Mouse (Mus musculus) heart, embryonic 12.5 days (tissue): Measurements from ENCODE around the gene Vamp5. TPM values are rescaled to one million over a fixed set of nuclear protein-coding genes. Genes with fewer than 3 reads are reported as not detected.
A peak's percentile ranks its signal among the peaks of the same experiment; 100 is the strongest.

Source experiments
- ATAC-seq: fragments of 200-750 bp; cut with Nextera tagmentation; 2 replicates; pipeline ENCODE4 v1.8.0; 2017; ENCODE audit warnings: moderate TSS enrichment, moderate library complexity; ENCODE audit not compliant: insufficient number of reproducible peaks, low FRiP score
- H3K27ac ChIP-seq: fragments of 300-500 bp; sonication (generic); 2 replicates; pipeline ENCODE4 v1.5.1; 2016; ENCODE audit warnings: mild to moderate bottlenecking, moderate library complexity; ENCODE audit not compliant: poor library complexity, severe bottlenecking
- H3K27me3 ChIP-seq: fragments of 300-500 bp; sonication (generic); replicated peaks from 2 replicates; pipeline ENCODE4 v1.6.1; 2016; ENCODE audit warnings: mild to moderate bottlenecking, moderate library complexity
- H3K36me3 ChIP-seq: fragments of 300-500 bp; sonication (generic); 2 replicates; pipeline ENCODE4 v1.6.1; 2016; ENCODE audit warnings: mild to moderate bottlenecking, moderate library complexity
- H3K4me1 ChIP-seq: fragments of 300-500 bp; sonication (generic); replicated peaks from 2 replicates; pipeline ENCODE4 v1.6.1; 2016; ENCODE audit warnings: mild to moderate bottlenecking
- H3K4me2 ChIP-seq: fragments of 300-500 bp; sonication (generic); 2 replicates; pipeline ENCODE4 v1.6.1; 2016; ENCODE audit warnings: mild to moderate bottlenecking, moderate library complexity
- H3K4me3 ChIP-seq: fragments of 300-500 bp; sonication (generic); 2 replicates; pipeline ENCODE4 v1.5.1; 2016; ENCODE audit warnings: mild to moderate bottlenecking
- H3K9ac ChIP-seq: fragments of 300-500 bp; sonication (generic); 2 replicates; pipeline ENCODE4 v1.6.1; 2016; ENCODE audit warnings: mild to moderate bottlenecking, moderate library complexity
- H3K9me3 ChIP-seq: fragments of 300-500 bp; sonication (generic); replicated peaks from 2 replicates; pipeline ENCODE4 v1.6.1; 2016; ENCODE audit warnings: mild to moderate bottlenecking, moderate library complexity
- WGBS: fragments of 180-500 bp; shearing (Covaris S2); methylation state at CpG from one replicate; pipeline ENCODE4 v1.1.7; 2016; 5-methylcytosine and 5-hydroxymethylcytosine counted together
- polyA plus RNA-seq: library from polyadenylated mRNA; unstranded; fragments of >200 nt; fragmentation: Nextera tagmentation; extraction: Ambion mirVana; gene quantifications from 2 replicates; pipeline ENCODE4 v1.2.1, GENCODE M21; 2016

The Vamp5 gene
- polyA plus RNA-seq, 1 experiment from 2014 or later: 48.3 TPM

GRCm38 (mm10) chr6:72364985-72365384, 15.3 kb downstream of the Vamp5 start:
- H3K27me3 ChIP-seq: no peaks in the 10 kb centered on the region
- no peak for ATAC-seq
- H3K4me2 ChIP-seq: no peak overlapping the region
- H3K9me3 ChIP-seq: no peaks in the 10 kb centered on the region
- no peak overlapping the region for H3K27ac ChIP-seq
- peaks cover 23% of the 10 kb centered on the region for H3K4me1 ChIP-seq
- no peak overlapping the region for H3K4me3 ChIP-seq
- H3K9ac ChIP-seq: no peak overlapping the region
- H3K36me3 ChIP-seq: peaks cover 16% of the 10 kb centered on the region
- 68% methylated on average over 6 of the region's 6 CpGs for WGBS

DNA sequence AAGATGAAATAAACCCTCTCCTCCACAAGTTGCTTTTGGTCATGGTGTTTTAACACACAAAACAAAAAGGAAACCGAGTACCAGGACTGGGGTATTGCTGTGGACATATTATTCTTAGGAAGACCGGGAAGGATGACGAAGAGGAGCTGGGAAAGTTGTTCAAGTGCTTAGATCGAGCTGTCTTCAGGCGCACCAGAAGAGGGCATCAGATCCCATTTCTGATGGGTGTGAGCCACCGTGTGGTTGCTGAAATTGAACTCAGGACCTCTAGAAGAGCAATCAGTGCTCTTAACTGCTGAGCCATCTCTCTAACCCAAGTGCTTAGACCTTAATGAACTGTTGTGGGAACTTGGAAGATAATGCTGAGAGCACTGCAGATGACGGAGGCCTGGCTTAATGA, 16.3 kb downstream of the Vamp5 start:
- no peak overlapping the region for H3K9ac ChIP-seq
- H3K27ac ChIP-seq: no peak overlapping the region
- 39% methylated on average over 7 of the region's 7 CpGs for WGBS
- no peaks in the 10 kb centered on the region for H3K9me3 ChIP-seq
- no peak overlapping the region for H3K4me3 ChIP-seq
- H3K4me1 ChIP-seq: peaks cover 17% of the 10 kb centered on the region
- no peak overlapping the region for H3K4me2 ChIP-seq
- H3K27me3 ChIP-seq: no peaks in the 10 kb centered on the region
- H3K36me3 ChIP-seq: peaks cover 24% of the 10 kb centered on the region
- no peak for ATAC-seq

DNA sequence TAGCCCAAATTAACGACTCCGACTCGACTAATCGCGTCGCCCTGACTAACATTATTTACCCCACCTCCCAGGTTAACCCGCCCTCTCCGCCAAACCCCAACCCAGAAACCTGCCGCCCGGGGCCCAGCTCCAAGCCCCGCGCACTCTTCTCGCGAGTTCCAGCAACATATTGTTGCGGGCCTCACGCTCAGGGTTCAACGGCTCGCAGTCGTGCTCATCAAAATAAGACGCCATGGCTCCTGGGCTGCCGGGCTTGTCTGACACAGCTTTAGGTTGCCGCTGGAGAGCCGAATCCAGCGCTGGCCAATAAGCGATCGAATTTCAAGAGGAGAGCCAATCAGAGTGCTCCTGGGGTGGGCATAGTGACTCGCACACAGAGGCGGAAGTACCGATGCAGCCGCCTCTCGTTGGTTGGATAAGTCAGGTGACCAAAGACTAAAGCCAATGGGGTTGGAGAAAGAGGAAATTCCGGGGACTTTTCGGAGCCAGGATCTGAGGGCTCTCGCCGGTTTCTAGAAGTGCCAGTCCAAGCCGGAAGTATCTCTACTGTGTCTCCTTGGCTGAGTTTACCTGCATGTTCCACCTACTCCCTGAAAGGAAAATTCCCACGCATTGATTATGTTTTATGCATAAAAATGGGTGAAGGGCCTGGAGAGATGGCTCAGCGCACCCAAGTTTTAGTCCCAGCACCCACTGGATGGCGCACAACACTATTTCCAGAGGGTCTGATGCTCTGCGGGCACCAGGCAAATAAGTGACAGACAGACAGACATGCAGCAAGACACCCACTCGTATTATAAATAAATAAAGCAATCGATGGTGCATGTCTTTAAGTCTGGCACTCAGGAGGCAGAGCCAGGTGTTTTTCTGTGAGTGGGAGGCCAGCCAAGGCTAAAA, 17.9 kb downstream of the Vamp5 start:
- H3K4me2 ChIP-seq: peak overlapping the region; percentile 84
- H3K27me3 ChIP-seq: no peaks in the 10 kb centered on the region
- H3K36me3 ChIP-seq: peaks cover 29% of the 10 kb centered on the region
- under 1% methylated on average over 42 of the region's 42 CpGs for WGBS
- peaks cover 26% of the 10 kb centered on the region for H3K4me1 ChIP-seq
- H3K9me3 ChIP-seq: no peaks in the 10 kb centered on the region
- peak overlapping the region; percentile 85 for H3K4me3 ChIP-seq
- peak; percentile 98 for ATAC-seq
- H3K27ac ChIP-seq: peak overlapping the region; percentile 78
- H3K9ac ChIP-seq: peak overlapping the region; percentile 87

DNA sequence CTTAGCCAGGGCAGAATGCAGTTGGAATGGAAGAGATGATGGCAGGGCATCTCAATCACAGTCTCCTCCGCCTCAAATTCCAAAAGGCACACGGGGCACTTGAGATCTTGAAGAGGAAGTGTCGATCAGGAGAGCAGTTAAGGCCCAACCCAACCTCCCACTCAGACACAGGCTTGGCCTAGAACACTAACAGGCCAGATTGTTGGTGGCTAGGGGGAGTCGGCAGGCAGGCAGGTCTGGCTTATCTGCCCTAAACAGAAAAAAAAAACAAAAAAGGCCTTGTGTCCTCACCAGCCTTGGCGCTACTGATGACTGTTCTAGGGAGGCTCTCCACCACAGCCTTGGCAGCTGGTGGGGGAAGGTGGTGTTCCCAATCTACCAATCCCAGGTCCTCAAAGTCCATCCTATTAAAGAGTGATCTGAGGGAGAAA, 19.1 kb downstream of the Vamp5 start:
- H3K4me1 ChIP-seq: peaks cover 35% of the 10 kb centered on the region
- no peaks in the 10 kb centered on the region for H3K27me3 ChIP-seq
- H3K4me3 ChIP-seq: peak overlapping the region; percentile 85
- ATAC-seq: no peak
- no peak overlapping the region for H3K27ac ChIP-seq
- 18% methylated on average over 5 of the region's 5 CpGs for WGBS
- peak overlapping the region; percentile 84 for H3K4me2 ChIP-seq
- peaks cover 32% of the 10 kb centered on the region for H3K36me3 ChIP-seq
- peak overlapping the region; percentile 87 for H3K9ac ChIP-seq
- no peaks in the 10 kb centered on the region for H3K9me3 ChIP-seq

- no peaks in the 10 kb centered on the region for H3K9me3 ChIP-seq
- H3K4me1 ChIP-seq: peaks cover 39% of the 10 kb centered on the region
- no peaks in the 10 kb centered on the region for H3K27me3 ChIP-seq
- ATAC-seq: no peak
- H3K27ac ChIP-seq: no peak overlapping the region
- peak overlapping the region; percentile 84 for H3K4me2 ChIP-seq
- WGBS: 76% methylated on average over 7 of the region's 7 CpGs
- H3K4me3 ChIP-seq: no peak overlapping the region
- H3K9ac ChIP-seq: 0 out of 2 replicates have a peak overlapping the region, but pooled peaks have one; percentile 6
- peaks cover 32% of the 10 kb centered on the region for H3K36me3 ChIP-seq
These were observed 19.7 kb downstream of the Vamp5 start for GRCm38 (mm10) chr6:72360599-72360935.

GRCm38 (mm10) chr6:72359891-72360598, 20.2 kb downstream of the Vamp5 start:
- Histone ChIP-seq H3K4me1 (peaks cover 39% of the 10 kb centered on the region), H3K9me3 (no peaks in the 10 kb centered on the region), H3K9ac (0 out of 2 replicates have a peak overlapping the region, but pooled peaks have one; percentile 6), H3K4me2 (peak overlapping the region; percentile 84; the same call in 1 of the 2 replicates), H3K36me3 (peaks cover 32% of the 10 kb centered on the region), H3K27ac (no peak overlapping the region), H3K27me3 (no peaks in the 10 kb centered on the region), H3K4me3 (no peak overlapping the region)
- WGBS: 82% methylated on average over 11 of the region's 11 CpGs
- no peak for ATAC-seq

DNA sequence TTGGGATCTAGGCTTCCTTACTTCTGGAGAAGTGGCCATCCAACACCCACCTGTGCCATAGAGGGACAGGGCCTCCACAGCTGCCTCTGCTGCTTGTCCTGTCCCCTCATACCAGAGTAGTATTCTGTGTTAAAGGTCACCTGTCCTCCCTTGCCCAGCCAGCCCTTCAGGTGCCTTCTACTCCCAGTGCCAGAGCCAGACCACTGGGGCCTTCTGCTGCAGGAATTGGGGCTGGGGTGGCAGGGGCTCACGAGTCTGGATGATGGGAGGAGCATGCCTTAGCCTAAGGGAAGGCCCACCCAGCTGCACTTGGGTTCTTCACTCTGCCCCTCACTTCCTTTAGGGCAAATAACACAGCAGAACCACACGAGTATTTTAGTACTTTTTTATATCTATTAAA, 20.9 kb downstream of the Vamp5 start:
- whole genome bisulfite sequencing: 74% methylated on average over 2 of the region's 2 CpGs
- H3K4me1 ChIP-seq: peaks cover 46% of the 10 kb centered on the region

GRCm38 (mm10) chr6:72358086-72358764, 22.0 kb downstream of the Vamp5 start:
- no peak overlapping the region for H3K4me3 ChIP-seq
- no peak for ATAC-seq
- WGBS: 84% methylated on average over 10 of the region's 10 CpGs
- peaks cover 32% of the 10 kb centered on the region for H3K36me3 ChIP-seq
- H3K9ac ChIP-seq: peak overlapping the region; percentile 29; the same call in 1 of the 2 replicates
- no peaks in the 10 kb centered on the region for H3K9me3 ChIP-seq
- peaks cover 54% of the 10 kb centered on the region for H3K4me1 ChIP-seq
- H3K27ac ChIP-seq: no peak overlapping the region
- no peaks in the 10 kb centered on the region for H3K27me3 ChIP-seq
- H3K4me2 ChIP-seq: no peak overlapping the region

More for the DNA sequence above, 20.9 kb downstream of the Vamp5 start:
- no peak overlapping the region for H3K4me3 ChIP-seq
- H3K36me3 ChIP-seq: peaks cover 32% of the 10 kb centered on the region
- H3K4me2 ChIP-seq: no peak overlapping the region
- H3K9ac ChIP-seq: no peak overlapping the region
- no peak overlapping the region for H3K27ac ChIP-seq
- H3K27me3 ChIP-seq: no peaks in the 10 kb centered on the region
- ATAC-seq: no peak
- H3K9me3 ChIP-seq: no peaks in the 10 kb centered on the region

GRCm38 (mm10) chr6:72357164-72358079, 22.8 kb downstream of the Vamp5 start:
- H3K4me2 ChIP-seq: no peak overlapping the region
- H3K27me3 ChIP-seq: no peaks in the 10 kb centered on the region
- no peak overlapping the region for H3K4me3 ChIP-seq
- no peak overlapping the region for H3K27ac ChIP-seq
- H3K9me3 ChIP-seq: no peaks in the 10 kb centered on the region
- no peak for ATAC-seq
- H3K36me3 ChIP-seq: peaks cover 32% of the 10 kb centered on the region
- WGBS: 55% methylated on average over 5 of the region's 5 CpGs
- peak overlapping the region; percentile 29; the same call in 1 of the 2 replicates for H3K9ac ChIP-seq
- peaks cover 62% of the 10 kb centered on the region for H3K4me1 ChIP-seq

DNA sequence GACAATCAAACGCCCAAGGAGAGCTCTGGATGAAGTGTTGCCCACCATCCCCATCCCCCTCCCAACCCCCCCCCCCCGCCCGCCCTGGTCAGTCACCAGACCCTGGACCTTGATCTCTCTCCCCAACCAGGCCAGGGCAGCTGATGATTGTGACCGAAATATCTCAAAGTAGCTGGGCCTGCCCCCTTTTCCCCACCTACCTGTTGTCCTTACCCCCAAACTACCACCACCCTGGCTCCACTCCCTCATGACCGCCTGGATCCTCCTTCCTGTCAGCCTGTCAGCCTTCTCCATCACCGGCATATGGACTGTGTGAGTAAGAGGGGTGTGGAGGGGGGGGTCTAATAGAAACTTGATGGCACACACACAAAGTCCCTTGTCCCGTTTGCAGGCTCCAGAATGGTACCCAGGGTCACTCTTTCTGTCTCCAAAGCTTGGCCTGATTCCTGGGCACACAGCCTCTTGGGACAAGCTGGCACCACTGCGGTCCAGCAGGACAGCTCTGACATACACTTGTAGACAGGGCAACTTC, 24.2 kb downstream of the Vamp5 start:
- Histone ChIP-seq H3K4me1 (peaks cover 63% of the 10 kb centered on the region), H3K9ac (peak overlapping the region; percentile 79), H3K9me3 (no peaks in the 10 kb centered on the region), H3K4me2 (peak overlapping the region; percentile 79), H3K4me3 (peak overlapping the region; percentile 65), H3K27ac (no peak overlapping the region), H3K27me3 (no peaks in the 10 kb centered on the region), H3K36me3 (peaks cover 33% of the 10 kb centered on the region)
- no peak for ATAC-seq
- 36% methylated on average over 6 of the region's 8 CpGs for WGBS
